Mouse (Mus musculus): ENCODE measurements around the gene Olfr1382. TPM values are rescaled to one million over a fixed set of nuclear protein-coding genes. Genes with fewer than 3 reads are reported as not detected.

Gene Olfr1382
- polyA plus RNA-seq, 1 experiment from 2014 or later = not detected

Other genes starting within 250 kb of the Olfr1382 start
- gene Olfr1393, start 249.9 kb upstream of the Olfr1382 start, polyA plus RNA-seq (2015; fragmentation: Nextera tagmentation; extraction: Ambion mirVana) = not detected in 2 replicates
- gene Olfr1392, start 243.0 kb upstream of the Olfr1382 start, polyA plus RNA-seq (2015; fragmentation: Nextera tagmentation; extraction: Ambion mirVana) = 0.06 TPM in 1 of 2 replicates, not detected in the other
- not detected in 2 replicates for gene Olfr10, start 223.5 kb upstream of the Olfr1382 start, polyA plus RNA-seq (2015; fragmentation: Nextera tagmentation; extraction: Ambion mirVana)
- gene Olfr1391, start 205.5 kb upstream of the Olfr1382 start, polyA plus RNA-seq (2015; fragmentation: Nextera tagmentation; extraction: Ambion mirVana) = not detected in 2 replicates
- not detected in 2 replicates for gene Olfr1390, start 193.1 kb upstream of the Olfr1382 start, polyA plus RNA-seq (2015; fragmentation: Nextera tagmentation; extraction: Ambion mirVana)
- not detected in 2 replicates for gene Olfr1389, start 105.2 kb upstream of the Olfr1382 start, polyA plus RNA-seq (2015; fragmentation: Nextera tagmentation; extraction: Ambion mirVana)
- gene Olfr1388, start 91.6 kb upstream of the Olfr1382 start, polyA plus RNA-seq (2015; fragmentation: Nextera tagmentation; extraction: Ambion mirVana) = 0.12 and 0.15 TPM in 2 replicates
- not detected in 2 replicates for gene Olfr1387, start 72.9 kb upstream of the Olfr1382 start, polyA plus RNA-seq (2015; fragmentation: Nextera tagmentation; extraction: Ambion mirVana)
- gene Olfr1386, start 63.2 kb upstream of the Olfr1382 start, polyA plus RNA-seq (2015; fragmentation: Nextera tagmentation; extraction: Ambion mirVana) = not detected in 2 replicates
- gene Olfr1385, start 39.2 kb upstream of the Olfr1382 start, polyA plus RNA-seq (2015; fragmentation: Nextera tagmentation; extraction: Ambion mirVana) = 0.04 TPM in 1 of 2 replicates, not detected in the other
- not detected in 2 replicates for gene Olfr1384, start 21.5 kb upstream of the Olfr1382 start, polyA plus RNA-seq (2015; fragmentation: Nextera tagmentation; extraction: Ambion mirVana)
- gene Olfr1383, start 8.6 kb upstream of the Olfr1382 start, polyA plus RNA-seq (2015; fragmentation: Nextera tagmentation; extraction: Ambion mirVana) = not detected in 2 replicates
- gene Olfr1381, start 15.2 kb downstream of the Olfr1382 start, polyA plus RNA-seq (2015; fragmentation: Nextera tagmentation; extraction: Ambion mirVana) = not detected in 2 replicates
- not detected in 2 replicates for gene Olfr1380, start 28.6 kb downstream of the Olfr1382 start, polyA plus RNA-seq (2015; fragmentation: Nextera tagmentation; extraction: Ambion mirVana)
- gene Flt4, start 81.0 kb downstream of the Olfr1382 start, polyA plus RNA-seq (2015; fragmentation: Nextera tagmentation; extraction: Ambion mirVana) = 4.9 and 5.7 TPM in 2 replicates
- not detected in 2 replicates for gene Scgb3a1, start 135.4 kb downstream of the Olfr1382 start, polyA plus RNA-seq (2015; fragmentation: Nextera tagmentation; extraction: Ambion mirVana)
- 47.6 and 49.2 TPM in 2 replicates for gene Cnot6, start 184.5 kb downstream of the Olfr1382 start, polyA plus RNA-seq (2015; fragmentation: Nextera tagmentation; extraction: Ambion mirVana)